Mouse (Mus musculus): ENCODE results near the gene Epn2.

- TF ChIP-seq EP300 (optimal IDR thresholded peaks at IDR 0.05) (no peak), CTCF (IDR thresholded peaks at IDR 0.05; ENCODE audit: low read depth) (no peak)
Measured at GRCm38 (mm10) chr11:61616523-61617292, 37.2 kb upstream of the Epn2 start.

All from stomach, postnatal 0 days (tissue).